Mouse (Mus musculus): ENCODE results near the gene Olfr524. TPM values are rescaled to one million over a fixed set of nuclear protein-coding genes. Genes with fewer than 3 reads are reported as not detected.

Olfr524 gene
- total RNA-seq, 4 experiments from 2014 or later: not detected

- DNase-seq (ENCODE audit: low spot score): no peak
Observed at GRCm38 (mm10) chr7:140186646-140187620, 18.8 kb downstream of the Olfr524 start.

- no peak for DNase-seq (ENCODE audit: low spot score)
Observed at GRCm38 (mm10) chr7:140184206-140184605, 21.6 kb downstream of the Olfr524 start.

- no peak for DNase-seq (ENCODE audit: low spot score)
Observed at GRCm38 (mm10) chr7:140180692-140181091, 25.1 kb downstream of the Olfr524 start.

GRCm38 (mm10) chr7:140179176-140179575, 26.6 kb downstream of the Olfr524 start:
- DNase-seq (ENCODE audit: low spot score): no peak

- no peak for DNase-seq (ENCODE audit: low spot score)
Observed at GRCm38 (mm10) chr7:140172936-140173335, 32.8 kb downstream of the Olfr524 start, which contains the start of gene Olfr523. Gene Olfr523 (plus strand): TSS chr7:140173217.

- DNase-seq (ENCODE audit: low spot score): no peak
Observed at GRCm38 (mm10) chr7:140170863-140171262, 34.9 kb downstream of the Olfr524 start.

GRCm38 (mm10) chr7:140169386-140169785, 36.4 kb downstream of the Olfr524 start:
- DNase-seq (ENCODE audit: low spot score): no peak

- DNase-seq (ENCODE audit: low spot score): no peak
Observed at GRCm38 (mm10) chr7:140167950-140168349, 37.8 kb downstream of the Olfr524 start.

GRCm38 (mm10) chr7:140164664-140165063, 41.1 kb downstream of the Olfr524 start, which contains the start of gene Olfr522:
Gene Olfr522 (minus strand): TSS chr7:140164764.
- DNase-seq (ENCODE audit: low spot score): no peak

- no peak for DNase-seq (ENCODE audit: low spot score)
Observed at GRCm38 (mm10) chr7:140160363-140160762, 45.4 kb downstream of the Olfr524 start.

GRCm38 (mm10) chr7:140154218-140154927, 51.4 kb downstream of the Olfr524 start, which contains the start of gene Sprn:
Gene Sprn (minus strand): TSS chr7:140154877.
- no peak for DNase-seq (ENCODE audit: low spot score)

- DNase-seq (ENCODE audit: low spot score): no peak
Observed at GRCm38 (mm10) chr7:140153829-140154217, 51.9 kb downstream of the Olfr524 start.

GRCm38 (mm10) chr7:140153383-140153782, 52.4 kb downstream of the Olfr524 start:
- no peak for DNase-seq (ENCODE audit: low spot score)

Other genes with a start within 250 kb of the Olfr524 start
- not detected for gene 6430531B16Rik, start 227.2 kb downstream of the Olfr524 start, total RNA-seq (2022)
- gene Adam8, start 213.4 kb downstream of the Olfr524 start, total RNA-seq (2022): 1 to 10 TPM in 2 of 4 experiments, under 1 TPM in 2; 0.25 to 1.8 (median 0.95) TPM
- 10 to 100 TPM in 2 of 4 experiments, 1 to 10 TPM in 2; 7.7 to 11.8 (median 10.7) TPM for gene Zfp511, start 169.6 kb downstream of the Olfr524 start, total RNA-seq (2022)
- 10 to 100 TPM; 32.6 to 37.0 (median 34.9) TPM for gene Tubgcp2, start 169.3 kb downstream of the Olfr524 start, total RNA-seq (2022)
- not detected for gene Msx3, start 156.9 kb downstream of the Olfr524 start, total RNA-seq (2022)
- gene Caly, start 123.4 kb downstream of the Olfr524 start, total RNA-seq (2022): under 1 TPM in 3 of 4 experiments, not detected in 1; 0.25 to 0.50 (median 0.30) TPM
- not detected for gene Prap1, start 112.6 kb downstream of the Olfr524 start, total RNA-seq (2022)
- gene Fuom, start 103.5 kb downstream of the Olfr524 start, total RNA-seq (2022): 10 to 100 TPM; 65.8 to 83.2 (median 76.9) TPM
- 1 to 10 TPM; 2.2 to 4.0 (median 2.6) TPM for gene Paox, start 90.2 kb downstream of the Olfr524 start, total RNA-seq (2022)
- 100 to 1,000 TPM; 476 to 541 (median 510) TPM for gene Echs1, start 89.5 kb downstream of the Olfr524 start, total RNA-seq (2022)
- gene Mtg1, start 68.4 kb downstream of the Olfr524 start, total RNA-seq (2022): 10 to 100 TPM; 24.2 to 32.4 (median 29.3) TPM
- 1 to 10 TPM in 1 of 4 experiments, under 1 TPM in 3; 0.23 to 1.2 (median 0.64) TPM for gene Sprn, start 51.1 kb downstream of the Olfr524 start, total RNA-seq (2022)
- gene Olfr522, start 41.2 kb downstream of the Olfr524 start, total RNA-seq (2022): not detected
- gene Olfr523, start 32.7 kb downstream of the Olfr524 start, total RNA-seq (2022): not detected
- not detected for gene Cd163l1, start 12.3 kb upstream of the Olfr524 start, total RNA-seq (2022)
- gene 5830411N06Rik, start 41.3 kb upstream of the Olfr524 start, total RNA-seq (2022): not detected
- gene Olfr525, start 114.9 kb upstream of the Olfr524 start, total RNA-seq (2022): not detected
- gene Olfr527, start 128.1 kb upstream of the Olfr524 start, total RNA-seq (2022): not detected
- gene Olfr60, start 155.7 kb upstream of the Olfr524 start, total RNA-seq (2022): not detected
- gene Olfr530, start 170.4 kb upstream of the Olfr524 start, total RNA-seq (2022): not detected
- not detected for gene Olfr531, start 197.0 kb upstream of the Olfr524 start, total RNA-seq (2022)
- gene Olfr532, start 215.7 kb upstream of the Olfr524 start, total RNA-seq (2022): not detected